Mouse (Mus musculus) v-Abl transformed pro-B cells (cell line): ENCODE measurements at regions not wholly inside any gene's neighbourhood (a gene's known extent, or its start where the extent isn't known, plus 50 kb on each side); places are given as distances from the start of the nearest gene placed in this dataset.

Experiments used
- in situ Hi-C, 2 experiments: fragments of 400-800 bp; cut with MboI; formaldehyde crosslinking; loops; one replicate each; pipeline ENCODE4 v1.15.1; 2025; ENCODE audit not compliant: unreplicated experiment in 2 of 2

- in situ Hi-C loops: loop anchor here (5.0 to 10.0 kb wide), 4 partner anchors 41 to 544 kb away; no protein-coding TSS in a partner anchor
Observed at GRCm38 (mm10) chr3:52196047-52196935, 71.8 kb upstream of the Foxo1 start.

- in situ Hi-C loops: loop anchor here (5.0 to 10.0 kb wide), 4 partner anchors 40 to 545 kb away; no protein-coding TSS in a partner anchor
Observed at GRCm38 (mm10) chr3:52196936-52197246, 71.2 kb upstream of the Foxo1 start.

GRCm38 (mm10) chr3:52197982-52198750 is 70.0 kb upstream of the Foxo1 start:
- in situ Hi-C loops: loop anchor here (5.0 to 10.0 kb wide), 4 partner anchors 39 to 546 kb away; no protein-coding TSS in a partner anchor

- in situ Hi-C loops: loop anchor here (5.0 to 10.0 kb wide), 4 partner anchors 38 to 547 kb away; no protein-coding TSS in a partner anchor
Observed at GRCm38 (mm10) chr3:52198751-52199738, 69.1 kb upstream of the Foxo1 start.

GRCm38 (mm10) chr3:52200106-52200505 is 68.0 kb upstream of the Foxo1 start:
- in situ Hi-C loops: no loop called here

- in situ Hi-C loops: no loop called here
Observed at GRCm38 (mm10) chr3:52210556-52211302, 57.4 kb upstream of the Foxo1 start.

GRCm38 (mm10) chr3:52211303-52211695 is 56.8 kb upstream of the Foxo1 start:
- in situ Hi-C loops: no loop called here

GRCm38 (mm10) chr3:52214114-52214513 is 54.0 kb upstream of the Foxo1 start:
- in situ Hi-C loops: no loop called here

GRCm38 (mm10) chr3:52215083-52215482 is 53.1 kb upstream of the Foxo1 start:
- in situ Hi-C loops: no loop called here
